Mouse (Mus musculus) heart, embryonic 14.5 days (tissue): ENCODE measurements around the gene Col5a1. TPM values are rescaled to one million over a fixed set of nuclear protein-coding genes. Genes with fewer than 3 reads are reported as not detected.

Experiments used
- ATAC-seq: fragments of 200-750 bp; cut with Nextera tagmentation; 2 replicates; pipeline ENCODE4 v1.8.0; 2017; ENCODE audit warnings: low read depth, moderate TSS enrichment; ENCODE audit not compliant: insufficient number of reproducible peaks, insufficient read depth, low FRiP score
- H3K27ac ChIP-seq, 2 experiments: fragments of 200-500 bp in 1 of 2; fragments of 300-500 bp in 1 of 2; sonication (generic) in 1 of 2; replicated peaks in 1 of 2; 2 replicates each; pipeline ENCODE4 v1.5.1; 2012 to 2014; ENCODE audit warnings: low read depth in 2 of 2, low read length in 2 of 2, control low read depth in 1 of 2, mild to moderate bottlenecking in 1 of 2, mixed read lengths in 1 of 2; ENCODE audit not compliant: control insufficient read depth in 1 of 2, insufficient read depth in 1 of 2
- H3K27me3 ChIP-seq: fragments of 300-500 bp; sonication (generic); 2 replicates; pipeline ENCODE4 v1.6.1; 2014; ENCODE audit warnings: mild to moderate bottlenecking, low read length, control low read depth; ENCODE audit not compliant: control insufficient read depth, insufficient read depth
- H3K36me3 ChIP-seq: fragments of 300-500 bp; sonication (generic); 2 replicates; pipeline ENCODE4 v1.6.1; 2014; ENCODE audit warnings: mild to moderate bottlenecking, control low read depth, low read length, mixed read lengths; ENCODE audit not compliant: control insufficient read depth, insufficient read depth
- H3K4me1 ChIP-seq, 2 experiments: fragments of 200-500 bp in 1 of 2; fragments of 300-500 bp in 1 of 2; sonication (generic) in 1 of 2; 2 replicates each; pipeline ENCODE4 v1.6.1; 2012 to 2014; ENCODE audit warnings: low read length in 2 of 2, control low read depth in 1 of 2, mixed read lengths in 1 of 2; ENCODE audit not compliant: control insufficient read depth in 2 of 2, insufficient read depth in 2 of 2
- H3K4me2 ChIP-seq: fragments of 300-500 bp; sonication (generic); 2 replicates; pipeline ENCODE4 v1.6.1; 2014; ENCODE audit warnings: mild to moderate bottlenecking, low read length
- H3K4me3 ChIP-seq, 2 experiments: fragments of 200-500 bp in 1 of 2; fragments of 300-500 bp in 1 of 2; sonication (generic) in 1 of 2; 2 replicates each; pipeline ENCODE4 v1.5.1; 2012 to 2014; ENCODE audit warnings: low read length in 2 of 2, mild to moderate bottlenecking in 2 of 2, control low read depth in 1 of 2, low read depth in 1 of 2, moderate library complexity in 1 of 2; ENCODE audit not compliant: control insufficient read depth in 1 of 2, insufficient read depth in 1 of 2
- H3K9ac ChIP-seq: fragments of 300-500 bp; sonication (generic); 2 replicates; pipeline ENCODE4 v1.6.1; 2014; ENCODE audit warnings: mild to moderate bottlenecking, low read length
- H3K9me3 ChIP-seq: fragments of 300-500 bp; sonication (generic); 2 replicates; pipeline ENCODE4 v1.6.1; 2016; ENCODE audit warnings: low read length, control low read depth; ENCODE audit not compliant: control insufficient read depth
- WGBS: fragments of 180-500 bp; shearing (Covaris S2); extraction: QIAGEN DNeasy Blood & Tissue Kit; methylation state at CpG from one replicate; pipeline ENCODE4 v1.1.7; 2014; 5-methylcytosine and 5-hydroxymethylcytosine counted together
- polyA plus RNA-seq: library from polyadenylated mRNA; unstranded; fragments of >200 nt; fragmentation: Nextera tagmentation; extraction: Ambion mirVana; gene quantifications from 2 replicates; pipeline ENCODE4 v1.2.1, GENCODE M21; 2014

The Col5a1 gene
- polyA plus RNA-seq, 1 experiment from 2014 or later: 70.0 TPM

- H3K36me3 ChIP-seq: peaks cover 6% of the 10 kb centered on the region; the same call in 1 of the 2 replicates
- peak; percentile 36; the same call in 1 of the 2 replicates for ATAC-seq
- no peak overlapping the region for H3K4me3 ChIP-seq
- peak overlapping the region; percentile 54 for H3K4me2 ChIP-seq
- H3K4me1 ChIP-seq: peaks cover 41 to 47% of the 10 kb centered on the region in 2 experiments
- H3K27ac ChIP-seq: peak overlapping the region; percentile 90 to 94
- no peaks in the 10 kb centered on the region for H3K9me3 ChIP-seq
- WGBS: 2% methylated on average over 11 of the region's 11 CpGs
- H3K27me3 ChIP-seq: no peaks in the 10 kb centered on the region
- peak overlapping the region; percentile 47 for H3K9ac ChIP-seq
Measured at GRCm38 (mm10) chr2:27934269-27934668, 48.0 kb downstream of the Col5a1 start.

GRCm38 (mm10) chr2:27934831-27935230 lies 48.6 kb downstream of the Col5a1 start:
- H3K9me3 ChIP-seq: no peaks in the 10 kb centered on the region
- H3K4me1 ChIP-seq: peaks cover 41 to 47% of the 10 kb centered on the region in 2 experiments
- peak overlapping the region; percentile 90 to 94 for H3K27ac ChIP-seq
- ATAC-seq: peak; percentile 57; the same call in 1 of the 2 replicates
- no peak overlapping the region for H3K4me3 ChIP-seq
- 20% methylated on average over 9 of the region's 9 CpGs for WGBS
- no peaks in the 10 kb centered on the region for H3K27me3 ChIP-seq
- peaks cover 5% of the 10 kb centered on the region; the same call in 1 of the 2 replicates for H3K36me3 ChIP-seq
- peak overlapping the region; percentile 54 for H3K4me2 ChIP-seq
- H3K9ac ChIP-seq: peak overlapping the region; percentile 47

GRCm38 (mm10) chr2:27935441-27935840 lies 49.2 kb downstream of the Col5a1 start:
- ATAC-seq: no peak
- H3K9ac ChIP-seq: peak overlapping the region; percentile 47; the same call in 1 of the 2 replicates
- H3K27me3 ChIP-seq: no peaks in the 10 kb centered on the region
- H3K4me2 ChIP-seq: 0 out of 2 replicates have a peak overlapping the region, but pooled peaks have one; percentile 54
- H3K36me3 ChIP-seq: peaks cover 4% of the 10 kb centered on the region; the same call in 1 of the 2 replicates
- H3K4me3 ChIP-seq: no peak overlapping the region
- peaks cover 41 to 47% of the 10 kb centered on the region in 2 experiments for H3K4me1 ChIP-seq
- no peaks in the 10 kb centered on the region for H3K9me3 ChIP-seq
- H3K27ac ChIP-seq: peak overlapping the region; percentile 90 to 94; a peak in 3 of 4 replicates
- WGBS: 80% methylated on average over 2 of the region's 2 CpGs

DNA sequence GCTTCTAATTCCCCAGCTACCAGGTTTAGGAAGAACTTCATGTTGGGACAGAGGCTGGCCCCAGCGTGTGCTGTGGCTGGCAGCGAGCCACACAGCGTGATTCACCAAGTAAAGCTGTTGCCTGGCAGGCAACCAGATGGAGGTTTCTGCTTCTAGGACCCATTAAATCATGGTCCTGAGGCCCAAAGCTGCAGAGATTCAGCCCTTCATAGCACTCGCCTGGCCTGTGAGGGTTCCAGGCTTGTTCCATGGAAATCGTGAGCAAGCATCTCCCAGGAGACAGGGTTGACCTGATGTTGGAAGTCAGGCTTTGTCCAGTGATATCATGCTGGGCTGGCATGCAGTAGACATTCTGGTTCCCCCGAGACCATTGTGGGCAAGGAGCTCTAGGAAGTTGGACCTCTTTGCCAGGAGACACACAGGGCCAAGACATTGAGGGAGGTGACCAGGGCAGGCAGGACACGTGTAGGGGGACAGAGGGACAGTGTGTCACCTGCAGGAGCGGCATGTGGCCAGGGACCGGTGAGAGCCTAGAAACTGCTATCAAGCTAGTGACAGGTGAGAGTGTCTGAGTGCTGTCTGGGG lies 50.5 kb downstream of the Col5a1 start:
- H3K9me3 ChIP-seq: no peaks in the 10 kb centered on the region
- H3K4me2 ChIP-seq: no peak overlapping the region
- H3K27ac ChIP-seq: peak overlapping the region; percentile 61 to 79
- H3K4me3 ChIP-seq: no peak overlapping the region
- H3K4me1 ChIP-seq: peaks cover 41 to 47% of the 10 kb centered on the region in 2 experiments
- peaks cover 4% of the 10 kb centered on the region; the same call in 1 of the 2 replicates for H3K36me3 ChIP-seq
- H3K9ac ChIP-seq: peak overlapping the region; percentile 38; the same call in 1 of the 2 replicates
- WGBS: 34% methylated on average over 9 of the region's 9 CpGs
- no peak for ATAC-seq
- H3K27me3 ChIP-seq: no peaks in the 10 kb centered on the region

- H3K9me3 ChIP-seq: no peaks in the 10 kb centered on the region
- H3K27me3 ChIP-seq: no peaks in the 10 kb centered on the region
- H3K4me2 ChIP-seq: no peak overlapping the region
- peaks cover 26 to 30% of the 10 kb centered on the region in 2 experiments for H3K4me1 ChIP-seq
- no peak overlapping the region for H3K4me3 ChIP-seq
- 60% methylated on average over 4 of the region's 4 CpGs for WGBS
- H3K36me3 ChIP-seq: peaks cover 4% of the 10 kb centered on the region; the same call in 1 of the 2 replicates
- ATAC-seq: peak; percentile 58
- H3K9ac ChIP-seq: no peak overlapping the region
- peak overlapping the region; percentile 19 to 29; a peak in 2 of 4 replicates for H3K27ac ChIP-seq
Measured at GRCm38 (mm10) chr2:27939433-27939832, 53.2 kb downstream of the Col5a1 start.

GRCm38 (mm10) chr2:27940144-27940543 lies 53.9 kb downstream of the Col5a1 start:
- Histone ChIP-seq H3K4me1 (peaks cover 19 to 23% of the 10 kb centered on the region in 2 experiments), H3K9me3 (no peaks in the 10 kb centered on the region), H3K27ac (no peak overlapping the region), H3K4me2 (no peak overlapping the region), H3K9ac (no peak overlapping the region), H3K27me3 (no peaks in the 10 kb centered on the region), H3K4me3 (no peak overlapping the region), H3K36me3 (peaks cover 4% of the 10 kb centered on the region; the same call in 1 of the 2 replicates)
- no peak for ATAC-seq
- WGBS: 89% methylated on average over 12 of the region's 12 CpGs

GRCm38 (mm10) chr2:27947252-27947651 lies 61.0 kb downstream of the Col5a1 start:
- no peaks in the 10 kb centered on the region for H3K9me3 ChIP-seq
- no peak overlapping the region for H3K4me2 ChIP-seq
- peaks cover 27% of the 10 kb centered on the region for H3K36me3 ChIP-seq
- WGBS: 76% methylated on average over 4 of the region's 4 CpGs
- no peak overlapping the region for H3K27ac ChIP-seq
- H3K4me1 ChIP-seq: no peaks in the 10 kb centered on the region
- no peak overlapping the region for H3K9ac ChIP-seq
- ATAC-seq: no peak
- no peaks in the 10 kb centered on the region for H3K27me3 ChIP-seq
- H3K4me3 ChIP-seq: no peak overlapping the region
